Mouse (Mus musculus) embryonic fibroblast, embryonic 13.5 days (primary cell): ENCODE results near the gene Stab2. TPM values are rescaled to one million over a fixed set of nuclear protein-coding genes. Genes with fewer than 3 reads are reported as not detected.

Experiments
- H3K27ac ChIP-seq: 2 replicates; pipeline ENCODE4 v1.5.1; 2012; ENCODE audit warnings: low read length, control low read depth, inconsistent platforms; ENCODE audit not compliant: insufficient read depth
- H3K4me1 ChIP-seq: 2 replicates; pipeline ENCODE4 v1.6.1; 2011; ENCODE audit warnings: low read length; ENCODE audit not compliant: control insufficient read depth, insufficient read depth
- H3K4me3 ChIP-seq: 2 replicates; pipeline ENCODE4 v1.5.1; 2011; ENCODE audit warnings: mild to moderate bottlenecking, control low read depth, low read length; ENCODE audit not compliant: insufficient read depth
- CTCF ChIP-seq: IDR thresholded peaks from 2 replicates; pipeline ENCODE4 v1.5.1; 2011; ENCODE audit warnings: mild to moderate bottlenecking, control low read depth, low read length, moderate library complexity, borderline replicate concordance; ENCODE audit not compliant: insufficient read depth
- POLR2A ChIP-seq: IDR thresholded peaks from 2 replicates; pipeline ENCODE4 v1.6.1; 2011; ENCODE audit warnings: low read depth, mild to moderate bottlenecking, control low read depth, low read length, moderate library complexity
- polyA plus RNA-seq: library from polyadenylated mRNA; stranded (reverse); fragments of >200 nt; gene quantifications from 2 replicates; pipeline ENCODE4 v1.2.4, GENCODE M21; 2011; ENCODE audit warnings: low read depth; ENCODE audit not compliant: missing spikeins, insufficient read length

The Stab2 gene
- polyA plus RNA-seq, 1 experiment: not detected

DNA sequence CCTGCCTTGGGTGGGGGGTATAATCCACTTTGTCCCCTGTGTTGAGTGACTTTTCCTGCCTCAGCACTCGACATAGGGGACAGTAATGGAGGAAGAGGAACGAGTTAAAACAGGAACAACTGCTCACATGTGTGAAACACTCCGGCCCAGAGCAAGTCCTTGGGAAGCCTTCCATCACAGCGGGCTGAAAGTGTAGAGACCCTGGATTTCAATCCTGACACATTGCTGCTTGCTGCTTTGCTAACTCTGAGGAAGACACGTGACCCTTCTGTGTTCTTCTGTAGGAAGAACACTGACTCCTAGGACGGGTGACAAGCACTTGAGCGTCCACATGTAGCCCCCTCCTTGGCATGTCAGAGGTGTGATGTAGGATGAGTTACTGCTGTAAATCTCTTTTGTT is 192.7 kb downstream of the Stab2 start:
- Histone ChIP-seq H3K4me1 (no peaks in the 10 kb centered on the region), H3K27ac (no peak overlapping the region), H3K4me3 (no peak overlapping the region)
- TF ChIP-seq POLR2A (no peak), CTCF (no peak)

DNA sequence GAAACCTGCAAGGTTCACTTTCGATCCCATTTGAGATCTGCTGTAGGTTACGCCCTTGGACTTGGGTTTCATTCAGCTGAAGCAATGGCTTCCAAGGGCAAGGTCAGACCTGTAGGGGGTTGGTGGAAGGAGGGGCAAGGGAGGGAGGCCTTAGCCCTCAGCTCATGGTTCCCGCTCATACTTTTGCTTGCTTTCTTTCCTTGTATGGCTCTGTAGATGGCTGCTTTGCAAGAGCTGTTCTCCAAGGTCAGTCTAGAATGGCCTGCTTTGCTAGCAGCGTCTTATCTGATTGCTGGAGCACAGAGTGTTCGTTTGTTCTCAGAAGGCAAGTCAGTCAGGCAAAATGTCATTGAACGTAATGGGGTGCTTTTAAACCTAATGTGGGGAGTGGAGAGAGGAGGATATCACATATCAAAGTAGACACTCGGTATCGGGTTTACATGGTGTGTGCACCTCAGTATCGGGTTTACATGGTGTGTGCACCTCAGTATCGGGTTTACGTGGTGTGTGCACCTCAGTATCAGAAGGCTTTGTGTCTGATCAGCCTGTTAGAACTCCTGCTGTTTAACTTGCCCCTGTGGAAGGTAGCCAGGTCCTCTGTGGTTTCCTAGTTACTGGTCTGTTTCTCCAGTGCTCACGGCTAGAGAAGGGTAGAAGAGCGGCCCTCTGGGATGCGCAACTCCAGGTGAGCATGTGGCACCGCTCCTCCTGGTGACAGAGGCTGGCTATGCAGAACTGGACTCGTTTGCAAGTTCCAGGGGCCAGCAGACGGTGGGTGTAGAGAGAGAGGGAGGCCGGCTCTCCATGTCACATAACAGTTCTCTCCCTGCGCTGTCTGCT is 193.3 kb downstream of the Stab2 start:
- TF ChIP-seq POLR2A (no peak), CTCF (no peak)
- no peak overlapping the region for H3K27ac ChIP-seq
- H3K4me3 ChIP-seq: no peak overlapping the region
- H3K4me1 ChIP-seq: no peaks in the 10 kb centered on the region

DNA sequence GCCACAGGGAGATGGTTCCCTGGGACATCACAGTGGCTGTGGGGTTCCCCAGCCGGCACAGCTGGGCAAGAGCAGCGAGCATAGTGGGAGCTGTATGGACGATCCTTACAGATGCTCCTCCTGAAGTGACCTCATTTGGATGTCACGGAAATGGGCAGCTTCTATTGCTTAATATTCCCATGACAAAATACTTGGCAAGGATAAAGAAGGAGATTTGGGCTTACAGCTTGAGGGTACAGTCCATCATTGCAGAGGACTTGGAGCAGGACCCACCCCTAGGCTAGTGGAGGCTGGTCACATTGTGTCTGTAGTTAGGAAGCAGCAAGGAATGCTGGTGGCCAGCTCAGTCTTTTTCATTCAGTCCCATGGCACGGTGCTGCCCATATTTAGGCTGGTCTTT is 197.2 kb downstream of the Stab2 start:
- TF ChIP-seq POLR2A (no peak), CTCF (no peak)

DNA sequence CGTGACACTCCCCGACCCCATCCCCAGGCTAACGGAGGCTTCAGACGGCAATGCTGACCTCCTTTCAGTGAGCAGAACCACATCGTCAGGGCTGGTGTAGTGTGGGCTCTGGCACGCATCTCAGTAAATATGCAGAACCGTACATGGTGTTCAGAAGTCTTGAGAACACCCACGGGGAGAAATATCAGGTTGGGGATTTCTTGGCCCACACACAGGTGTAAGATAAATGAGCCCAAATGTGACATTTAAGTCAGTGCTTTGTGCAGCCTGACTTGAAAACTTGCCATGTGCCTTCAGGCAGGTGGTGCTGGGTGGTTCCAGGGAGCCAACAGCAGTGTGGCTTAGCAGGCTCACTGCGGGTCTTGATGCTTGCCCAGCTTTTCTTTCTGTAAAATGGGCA is 197.8 kb downstream of the Stab2 start:
- Histone ChIP-seq H3K4me1 (no peaks in the 10 kb centered on the region), H3K27ac (no peak overlapping the region), H3K4me3 (no peak overlapping the region)
- no peak for TF ChIP-seq CTCF
- no peak for TF ChIP-seq POLR2A

More for the DNA sequence above, 197.2 kb downstream of the Stab2 start:
- no peaks in the 10 kb centered on the region for H3K4me1 ChIP-seq
- H3K27ac ChIP-seq: no peak overlapping the region
- H3K4me3 ChIP-seq: no peak overlapping the region

DNA sequence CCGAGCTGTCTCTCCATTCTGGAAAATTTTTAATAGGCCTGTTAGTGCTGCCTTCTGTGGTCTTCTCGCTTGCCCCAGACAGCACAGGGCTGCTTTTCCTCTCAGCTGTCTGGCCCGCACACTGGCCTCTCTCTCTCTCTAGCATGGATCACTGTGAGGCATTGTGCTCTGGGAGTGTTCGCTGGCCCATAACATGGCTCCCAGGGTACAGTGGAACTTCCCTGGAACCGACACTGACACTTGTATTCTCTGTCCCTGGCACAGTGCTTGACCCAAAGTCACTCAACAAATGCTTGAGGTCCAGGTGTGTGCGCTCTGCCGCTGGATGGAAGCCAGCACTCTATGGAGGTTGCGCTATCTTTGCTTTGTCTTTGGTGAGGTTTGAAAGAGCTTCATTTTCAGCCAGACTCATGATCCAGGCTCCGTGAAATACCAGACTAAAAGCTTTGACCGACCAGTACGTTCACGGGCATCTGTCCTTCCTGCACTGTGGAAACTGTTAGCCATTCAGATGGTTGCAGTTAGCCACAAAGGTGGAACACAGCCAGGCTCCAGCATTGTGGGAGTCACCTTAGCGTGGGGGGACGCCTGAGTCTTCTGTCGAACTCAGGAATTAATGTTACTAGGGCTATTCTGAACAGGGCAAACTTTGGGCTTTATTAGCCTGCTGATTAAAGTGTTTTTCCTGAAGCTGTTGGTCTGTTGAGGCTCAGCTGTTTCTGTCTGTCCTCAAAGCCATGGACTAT is 199.6 kb downstream of the Stab2 start:
- Histone ChIP-seq H3K27ac (no peak overlapping the region), H3K4me1 (no peaks in the 10 kb centered on the region), H3K4me3 (no peak overlapping the region)
- no peak for TF ChIP-seq CTCF
- no peak for TF ChIP-seq POLR2A

DNA sequence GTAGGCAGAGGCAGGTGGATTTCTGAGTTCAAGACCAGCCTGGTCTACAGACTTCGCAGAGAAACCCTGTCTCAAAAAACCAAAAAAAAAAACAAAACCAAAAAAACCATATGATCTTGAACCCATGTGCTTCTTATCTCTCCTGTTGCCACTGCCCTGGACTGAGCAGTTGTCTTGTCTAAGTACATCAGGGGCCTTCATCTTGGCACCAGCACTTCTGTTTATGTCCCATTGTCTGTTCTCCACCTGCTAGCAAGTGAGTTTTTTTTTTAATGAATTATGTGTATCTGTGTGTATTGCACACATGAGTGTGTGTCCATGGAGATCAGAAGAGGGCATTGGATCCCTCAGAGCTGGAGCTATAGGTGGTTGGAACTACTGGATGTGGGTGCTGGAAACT is 200.5 kb downstream of the Stab2 start:
- no peaks in the 10 kb centered on the region for H3K4me1 ChIP-seq
- no peak overlapping the region for H3K4me3 ChIP-seq
- no peak for TF ChIP-seq CTCF
- no peak for TF ChIP-seq POLR2A
- no peak overlapping the region for H3K27ac ChIP-seq

DNA sequence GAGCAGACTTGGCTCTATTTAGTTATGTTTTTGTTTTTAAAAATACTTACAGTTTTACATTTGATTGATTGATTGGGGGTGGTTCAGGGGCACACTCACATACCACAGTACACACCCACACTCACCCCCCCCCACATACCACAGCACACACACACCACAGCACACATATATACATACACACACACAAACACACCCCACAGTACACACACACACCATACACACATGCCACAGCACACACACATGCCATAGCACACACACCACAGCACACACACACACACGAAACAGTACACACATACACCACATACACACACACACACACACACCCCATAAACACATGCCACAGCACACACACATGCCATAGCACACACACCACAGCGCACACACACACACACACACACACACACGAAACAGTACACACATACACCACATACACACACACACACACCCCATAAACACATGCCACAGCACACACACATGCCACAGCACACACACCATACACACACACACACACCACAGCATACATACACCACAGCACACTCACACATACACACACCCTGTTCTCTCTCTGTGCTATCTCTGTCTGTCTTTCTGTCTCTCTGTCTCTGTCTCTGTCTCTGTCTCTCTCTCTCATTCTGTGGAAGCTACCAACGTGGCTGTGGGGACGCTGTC is 211.6 kb downstream of the Stab2 start:
- Histone ChIP-seq H3K27ac (no peak overlapping the region), H3K4me3 (no peak overlapping the region), H3K4me1 (peaks cover 2% of the 10 kb centered on the region; the same call in 1 of the 2 replicates)
- TF ChIP-seq POLR2A (no peak; the same call in 1 of the 2 replicates), CTCF (no peak)

DNA sequence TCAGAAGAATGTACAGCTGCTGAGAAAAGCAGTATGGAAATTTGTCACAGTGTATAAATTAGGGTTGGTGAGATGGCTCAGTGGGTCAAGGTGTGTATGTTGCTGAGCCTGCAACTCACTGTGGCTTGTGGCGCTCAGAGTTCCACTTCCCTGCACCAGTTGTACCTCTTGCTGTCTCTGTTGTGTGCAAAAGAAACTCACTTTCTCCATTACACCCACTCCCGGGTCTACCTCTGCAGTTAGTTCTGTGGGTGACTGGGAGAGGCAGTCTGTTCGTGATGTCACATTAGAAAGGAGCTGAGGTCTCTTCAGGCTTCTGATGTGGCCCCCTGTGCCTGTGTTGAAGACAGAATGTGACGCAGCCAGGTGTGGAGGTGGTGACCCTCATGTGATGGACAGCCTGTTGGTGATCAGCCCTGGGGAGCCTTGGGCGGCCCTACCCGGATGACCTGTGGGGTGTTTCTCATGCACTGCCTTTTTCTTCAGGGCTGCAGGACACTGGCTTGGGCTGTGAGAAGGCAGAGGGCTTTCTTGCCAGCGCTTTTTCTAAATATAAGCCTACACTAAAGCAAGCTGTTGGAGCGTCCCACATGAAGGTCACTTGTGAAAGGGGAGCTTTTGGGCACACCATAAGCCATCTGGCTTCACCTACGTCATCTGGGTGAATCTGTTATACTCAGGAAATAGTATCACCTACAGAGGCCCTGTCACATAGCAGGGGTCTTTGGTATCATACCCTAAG is 212.9 kb downstream of the Stab2 start:
- TF ChIP-seq CTCF: no peak
- no peak for TF ChIP-seq POLR2A
- H3K4me1 ChIP-seq: peaks cover 2% of the 10 kb centered on the region; the same call in 1 of the 2 replicates
- no peak overlapping the region for H3K4me3 ChIP-seq

DNA sequence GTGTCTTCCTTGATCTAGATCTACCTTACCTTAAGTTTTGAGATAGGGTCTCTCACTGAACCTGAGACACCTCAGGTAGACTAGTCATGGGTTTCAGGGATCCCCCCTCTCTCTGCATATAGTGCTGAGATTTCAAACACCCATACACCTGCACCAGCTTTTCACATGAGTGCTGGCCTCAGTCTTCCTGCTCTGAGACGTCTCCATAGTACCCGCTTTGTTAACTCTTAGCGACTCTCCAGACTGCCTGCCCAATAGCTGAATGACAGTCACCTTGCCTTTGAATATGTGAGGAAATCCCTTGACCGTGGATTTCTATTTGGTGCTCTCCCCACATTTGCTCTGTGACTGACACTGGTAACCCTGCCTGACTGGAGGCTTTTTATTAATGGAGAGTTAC is 213.6 kb downstream of the Stab2 start:
- H3K4me1 ChIP-seq: peaks cover 6% of the 10 kb centered on the region
- TF ChIP-seq CTCF (no peak), POLR2A (no peak)
- no peak overlapping the region for H3K4me3 ChIP-seq
- H3K27ac ChIP-seq: no peak overlapping the region

More for the DNA sequence above, 212.9 kb downstream of the Stab2 start:
- no peak overlapping the region for H3K27ac ChIP-seq
